Mouse (Mus musculus) forebrain, postnatal 0 days (tissue): ENCODE data around the gene Map4k1. TPM values are rescaled to one million over a fixed set of nuclear protein-coding genes. Genes with fewer than 3 reads are reported as not detected.

Experiments
- ATAC-seq: fragments of 200-750 bp; cut with Nextera tagmentation; 2 replicates; pipeline ENCODE4 v1.8.0; 2017; ENCODE audit warnings: mild to moderate bottlenecking, moderate library complexity
- DNase-seq: peaks from one replicate; pipeline ENCODE4 v3.0.0-alpha.2; 2015
- H3K27ac ChIP-seq: fragments of 300-500 bp; sonication (generic); 2 replicates; pipeline ENCODE4 v1.5.1; 2014; ENCODE audit warnings: low read depth, mild to moderate bottlenecking, antibody characterized with exemption, low read length, moderate library complexity, mixed read lengths
- H3K27me3 ChIP-seq: fragments of 300-500 bp; sonication (generic); 2 replicates; pipeline ENCODE4 v1.6.1; 2014; ENCODE audit warnings: mild to moderate bottlenecking, low read length, mixed read lengths; ENCODE audit not compliant: insufficient read depth
- H3K36me3 ChIP-seq: fragments of 300-500 bp; sonication (generic); 2 replicates; pipeline ENCODE4 v1.6.1; 2014; ENCODE audit warnings: mild to moderate bottlenecking, moderate library complexity; ENCODE audit not compliant: insufficient read depth
- H3K4me1 ChIP-seq: fragments of 300-500 bp; sonication (generic); 2 replicates; pipeline ENCODE4 v1.6.1; 2014; ENCODE audit warnings: antibody characterized with exemption; ENCODE audit not compliant: insufficient read depth
- H3K4me2 ChIP-seq: fragments of 300-500 bp; sonication (generic); 2 replicates; pipeline ENCODE4 v1.6.1; 2014; ENCODE audit warnings: low read depth, mild to moderate bottlenecking, moderate library complexity
- H3K4me3 ChIP-seq: fragments of 300-500 bp; sonication (generic); 2 replicates; pipeline ENCODE4 v1.5.1; 2014; ENCODE audit warnings: low read depth, low read length, mixed read lengths
- H3K9ac ChIP-seq: fragments of 300-500 bp; sonication (generic); 2 replicates; pipeline ENCODE4 v1.6.1; 2014; ENCODE audit warnings: mild to moderate bottlenecking
- H3K9me3 ChIP-seq: fragments of 300-500 bp; sonication (generic); 2 replicates; pipeline ENCODE4 v1.6.1; 2016; ENCODE audit warnings: low read length
- CTCF ChIP-seq: sonication (generic); IDR thresholded peaks from 2 replicates; pipeline ENCODE4 v1.5.1; 2016; ENCODE audit warnings: antibody characterized with exemption, control low read depth, low read depth
- WGBS: fragments of 180-500 bp; shearing (Covaris S2); extraction: QIAGEN DNeasy Blood & Tissue Kit; methylation state at CpG from one replicate; pipeline ENCODE4 v1.1.7; 2014; 5-methylcytosine and 5-hydroxymethylcytosine counted together
- polyA plus RNA-seq: library from polyadenylated mRNA; unstranded; fragments of >200 nt; fragmentation: Nextera tagmentation; extraction: Ambion mirVana; gene quantifications from 2 replicates; pipeline ENCODE4 v1.2.1, GENCODE M21; 2015
- total RNA-seq: library from RNA; depleted of rRNA; stranded (reverse); fragments of >200 nt; gene quantifications from 2 replicates; pipeline ENCODE4 v1.2.3, GENCODE M21; 2014

Map4k1 gene
- total and polyA plus RNA-seq, 2 experiments from 2014 or later, result 3.6 to 18.9 TPM

- Histone ChIP-seq H3K4me1 (no peaks in the 10 kb centered on the region), H3K27ac (no peak overlapping the region), H3K4me2 (no peak overlapping the region), H3K4me3 (no peak overlapping the region), H3K9ac (no peak overlapping the region), H3K9me3 (no peaks in the 10 kb centered on the region), H3K27me3 (no peaks in the 10 kb centered on the region), H3K36me3 (no peaks in the 10 kb centered on the region)
- ATAC-seq (no peak), DNase-seq (no peak)
- WGBS, result 87% methylated on average over 3 of the region's 3 CpGs
- TF ChIP-seq CTCF, result no peak
Observed at GRCm38 (mm10) chr7:28992997-28993396, 11.1 kb downstream of the Map4k1 start.

- no peak overlapping the region for H3K9ac ChIP-seq
- 90% methylated on average over 3 of the region's 3 CpGs for WGBS
- no peaks in the 10 kb centered on the region for H3K36me3 ChIP-seq
Observed at GRCm38 (mm10) chr7:28993402-28993801, 11.6 kb downstream of the Map4k1 start.

GRCm38 (mm10) chr7:29000651-29001605 is 19.1 kb downstream of the Map4k1 start:
- H3K9ac ChIP-seq, result peak overlapping the region; percentile 66
- H3K27me3 ChIP-seq, result no peaks in the 10 kb centered on the region
- no peak overlapping the region for H3K27ac ChIP-seq
- H3K4me2 ChIP-seq, result peak overlapping the region; percentile 76
- ATAC-seq (peak; percentile 67), DNase-seq (peak; percentile 58)
- WGBS, result 6% methylated on average over 43 of the region's 43 CpGs
- peak overlapping the region; percentile 44 for H3K4me3 ChIP-seq
- peaks cover 4% of the 10 kb centered on the region; the same call in 1 of the 2 replicates for H3K4me1 ChIP-seq
- no peaks in the 10 kb centered on the region for H3K36me3 ChIP-seq
- no peaks in the 10 kb centered on the region for H3K9me3 ChIP-seq
- 0 out of 2 replicates have a peak, but pooled peaks have one; percentile 2 for TF ChIP-seq CTCF

More at GRCm38 (mm10) chr7:28993402-28993801, 11.6 kb downstream of the Map4k1 start:
- TF ChIP-seq CTCF, result no peak
- Histone ChIP-seq H3K4me2 (no peak overlapping the region), H3K9me3 (no peaks in the 10 kb centered on the region), H3K27me3 (no peaks in the 10 kb centered on the region), H3K27ac (no peak overlapping the region), H3K4me3 (no peak overlapping the region), H3K4me1 (no peaks in the 10 kb centered on the region)
- DNase-seq, result no peak
- ATAC-seq, result no peak

GRCm38 (mm10) chr7:29007224-29008101 is 25.6 kb downstream of the Map4k1 start:
- DNase-seq, result no peak
- Histone ChIP-seq H3K4me1 (no peaks in the 10 kb centered on the region), H3K27ac (no peak overlapping the region), H3K9me3 (no peaks in the 10 kb centered on the region), H3K4me3 (no peak overlapping the region), H3K9ac (no peak overlapping the region), H3K4me2 (no peak overlapping the region), H3K27me3 (no peaks in the 10 kb centered on the region), H3K36me3 (no peaks in the 10 kb centered on the region)
- no peak for TF ChIP-seq CTCF
- whole genome bisulfite sequencing, result 81% methylated on average over 9 of the region's 9 CpGs
- no peak for ATAC-seq

- H3K4me3 ChIP-seq, result no peak overlapping the region
- H3K4me1 ChIP-seq, result no peaks in the 10 kb centered on the region
- H3K4me2 ChIP-seq, result no peak overlapping the region
- no peak for ATAC-seq
- TF ChIP-seq CTCF, result no peak
- no peaks in the 10 kb centered on the region for H3K27me3 ChIP-seq
- H3K36me3 ChIP-seq, result no peaks in the 10 kb centered on the region
- no peaks in the 10 kb centered on the region for H3K9me3 ChIP-seq
- DNase-seq, result no peak
- no peak overlapping the region for H3K27ac ChIP-seq
- H3K9ac ChIP-seq, result no peak overlapping the region
- WGBS, result 96% methylated on average over 10 of the region's 10 CpGs
Observed at GRCm38 (mm10) chr7:29008171-29008570, 26.3 kb downstream of the Map4k1 start.

GRCm38 (mm10) chr7:29008714-29009113 is 26.9 kb downstream of the Map4k1 start:
- H3K36me3 ChIP-seq, result no peaks in the 10 kb centered on the region
- TF ChIP-seq CTCF, result no peak
- no peak overlapping the region for H3K9ac ChIP-seq
- no peak for DNase-seq
- H3K4me3 ChIP-seq, result no peak overlapping the region
- no peaks in the 10 kb centered on the region for H3K27me3 ChIP-seq
- H3K4me2 ChIP-seq, result no peak overlapping the region
- H3K27ac ChIP-seq, result no peak overlapping the region
- 71% methylated on average over 9 of the region's 9 CpGs for WGBS
- H3K4me1 ChIP-seq, result no peaks in the 10 kb centered on the region
- H3K9me3 ChIP-seq, result no peaks in the 10 kb centered on the region
- ATAC-seq, result no peak
